In the genomic region with DNA sequence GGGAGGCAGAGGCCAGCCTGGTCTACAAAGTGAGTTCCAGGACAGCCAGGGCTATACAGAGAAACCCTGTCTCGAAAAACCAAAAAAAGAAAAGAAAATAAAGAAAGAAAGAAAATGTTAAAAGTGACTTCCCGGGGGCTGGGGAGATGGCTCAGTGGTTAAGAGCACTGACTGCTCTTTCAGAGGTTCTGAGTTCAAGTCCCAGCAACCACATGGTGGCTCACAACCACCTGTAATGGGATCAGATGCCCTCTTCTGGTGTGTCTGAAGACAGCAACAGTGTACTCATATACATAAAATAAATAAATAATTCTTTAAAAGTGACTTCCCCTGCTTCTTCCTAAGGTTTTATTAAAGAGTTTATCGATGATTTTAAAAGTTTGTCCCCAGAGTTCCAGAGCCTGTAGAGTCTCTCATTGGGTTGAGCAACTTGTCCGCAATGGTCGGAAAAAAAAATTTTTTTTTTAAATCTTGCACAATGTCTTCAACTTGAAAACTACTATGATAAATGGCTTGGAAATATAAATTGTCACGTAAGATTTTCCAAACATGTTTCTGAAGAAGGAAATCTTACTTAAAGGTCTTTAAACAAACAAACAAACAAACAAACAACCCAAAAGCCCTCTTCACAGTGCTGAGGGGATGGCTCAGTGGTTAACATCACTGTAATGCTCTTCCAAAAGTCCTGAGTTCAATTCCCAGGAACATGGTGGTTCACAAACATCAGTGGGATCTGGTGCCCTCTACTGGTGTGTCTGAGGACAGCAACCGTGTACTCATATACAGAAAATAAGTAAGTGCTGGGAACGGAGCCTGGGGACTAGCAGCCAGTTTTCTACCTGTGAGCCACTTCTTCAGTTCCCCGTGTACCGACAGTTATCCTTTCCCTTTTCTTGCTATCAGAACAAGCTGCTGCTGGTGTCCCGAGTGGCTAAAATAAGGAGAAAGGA, we compare ENCODE assay signal across 8 mouse cellular contexts. TPM values are rescaled to one million over a fixed set of nuclear protein-coding genes. Genes with fewer than 3 reads are reported as not detected.
DNase-seq lines count a peak whose midpoint lies in the region; ATAC-seq lines count a peak whose summit lies in the region.

No protein-coding gene starts in this region.

- H3K9ac ChIP-seq in hindbrain, embryonic 14.5 days = no peak overlapping the region
- H3K9ac ChIP-seq in liver, embryonic 16.5 days (ENCODE audit: low read depth, low read length) = peak overlapping the region; percentile 60

- H3K4me3 ChIP-seq in hindbrain, embryonic 14.5 days (replicated peaks; ENCODE audit: low read length) = peak overlapping the region; percentile 65; the same call in 1 of the 2 replicates
- H3K4me3 ChIP-seq in liver, embryonic 16.5 days (ENCODE audit: low read depth, low read length) = peak overlapping the region; percentile 87

- WGBS in hindbrain, embryonic 14.5 days = 66% methylated on average over 11 of the region's 11 CpGs
- 60% methylated on average over 11 of the region's 11 CpGs for WGBS in liver, embryonic 16.5 days (ENCODE audit: insufficient replicate concordance)

- H3K9me3 ChIP-seq in hindbrain, embryonic 14.5 days (ENCODE audit: control insufficient read depth, low read length) = no peaks in the 10 kb centered on the region
- no peaks in the 10 kb centered on the region for H3K9me3 ChIP-seq in liver, embryonic 16.5 days (replicated peaks; ENCODE audit: control insufficient read depth, low read length)

- peak overlapping the region; percentile 26; the same call in 1 of the 2 replicates for H3K4me2 ChIP-seq in hindbrain, embryonic 14.5 days (replicated peaks)
- peak overlapping the region; percentile 74 for H3K4me2 ChIP-seq in liver, embryonic 16.5 days (ENCODE audit: low read depth, low read length)

- DNase-seq in embryo, embryonic 10.5 days (ENCODE audit: low spot score) = peak; percentile 31
- no peak for DNase-seq in embryo, embryonic 9.5 days (ENCODE audit: extremely low spot score)
- peak; percentile 72 for DNase-seq in A20 (ENCODE audit: low read depth, low spot score)
- DNase-seq in cerebellum, adult 9-10 months = peak; percentile 48
- no peak for DNase-seq in hindbrain, embryonic 14.5 days (ENCODE audit: low spot score)
- DNase-seq in testis, postnatal 14 days (ENCODE audit: low spot score) = peak; percentile 29
- no peak for DNase-seq in right cerebral cortex, adult 18-20 months

- no peak overlapping the region for H3K27ac ChIP-seq in hindbrain, embryonic 14.5 days
- peak overlapping the region; percentile 85 for H3K27ac ChIP-seq in liver, embryonic 16.5 days (ENCODE audit: low read length)

- no peak for ATAC-seq in hindbrain, embryonic 14.5 days (ENCODE audit: low FRiP score)
- no peak for ATAC-seq in liver, embryonic 16.5 days (ENCODE audit: low read depth)

- peaks cover 5% of the 10 kb centered on the region; the same call in 1 of the 2 replicates for H3K4me1 ChIP-seq in hindbrain, embryonic 14.5 days (replicated peaks; ENCODE audit: control insufficient read depth, insufficient read depth, low read length)
- H3K4me1 ChIP-seq in liver, embryonic 16.5 days (ENCODE audit: control insufficient read depth, low read depth, low read length) = peaks cover 9% of the 10 kb centered on the region

- no peaks in the 10 kb centered on the region for H3K27me3 ChIP-seq in hindbrain, embryonic 14.5 days (ENCODE audit: control insufficient read depth, insufficient read depth, low read length)
- no peaks in the 10 kb centered on the region for H3K27me3 ChIP-seq in liver, embryonic 16.5 days (ENCODE audit: control insufficient read depth, insufficient read depth, low read depth, low read length)

- peaks cover 10% of the 10 kb centered on the region for H3K36me3 ChIP-seq in hindbrain, embryonic 14.5 days (replicated peaks; ENCODE audit: control insufficient read depth, insufficient read depth)
- H3K36me3 ChIP-seq in liver, embryonic 16.5 days (ENCODE audit: control insufficient read depth, insufficient read depth) = peaks cover 10% of the 10 kb centered on the region

RNA-seq across cellular contexts. Expression of a gene that starts 0.8 kb away (rescaled TPM):
- polyA plus RNA-seq in hindbrain, embryonic 14.5 days (2014; fragmentation: Nextera tagmentation; extraction: Ambion mirVana) = 24.9 and 30.0 TPM in 2 replicates
- 44.6 and 48.2 TPM in 2 replicates for polyA plus RNA-seq in liver, embryonic 16.5 days (2015; fragmentation: Nextera tagmentation; extraction: Ambion mirVana)

RNA-seq across cellular contexts. Expression of a gene that starts 37.1 kb away (rescaled TPM):
- polyA plus RNA-seq in hindbrain, embryonic 14.5 days (2014; fragmentation: Nextera tagmentation; extraction: Ambion mirVana) = 0.40 and 0.47 TPM in 2 replicates
- polyA plus RNA-seq in liver, embryonic 16.5 days (2015; fragmentation: Nextera tagmentation; extraction: Ambion mirVana) = 2.8 and 3.3 TPM in 2 replicates

RNA-seq across cellular contexts. Expression of a gene that starts 41.9 kb away (rescaled TPM):
- polyA plus RNA-seq in hindbrain, embryonic 14.5 days (2014; fragmentation: Nextera tagmentation; extraction: Ambion mirVana) = 85.8 and 89.0 TPM in 2 replicates
- polyA plus RNA-seq in liver, embryonic 16.5 days (2015; fragmentation: Nextera tagmentation; extraction: Ambion mirVana) = 14.6 and 17.4 TPM in 2 replicates

Comparison
In these comparisons a context has a peak if more than half of its experiments do, and no peak if none do; other contexts are left out.
1. DNase-seq: peak in embryo, embryonic 10.5 days (single experiment), A20 (single experiment), cerebellum, adult 9-10 months (single experiment) and testis, postnatal 14 days (single experiment); none in embryo, embryonic 9.5 days (single experiment), hindbrain, embryonic 14.5 days (single experiment) and right cerebral cortex, adult 18-20 months (single experiment).